Mouse (Mus musculus): Measurements from ENCODE around the gene Lyg1.

Lyg1 gene

DNA sequence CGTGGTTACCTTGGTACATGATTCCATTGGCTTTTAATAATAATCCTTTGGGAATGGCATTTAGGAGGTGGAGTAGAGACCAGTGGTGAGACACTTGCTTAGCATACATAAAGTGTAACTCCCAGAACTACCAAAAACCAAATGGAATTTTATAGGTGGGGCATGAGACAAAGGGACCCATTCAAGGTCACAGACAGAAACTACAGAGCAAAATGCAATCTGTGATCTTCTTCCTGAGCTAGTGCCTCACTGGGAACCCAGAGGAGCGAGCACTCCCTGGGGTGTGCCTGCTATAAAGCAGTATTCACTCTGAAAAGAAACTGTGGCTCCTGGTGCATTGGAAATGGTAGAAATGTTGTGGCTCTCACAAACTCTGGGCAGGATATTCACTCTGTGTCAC is 8.7 kb downstream of the Lyg1 start:
- DNase-seq (ENCODE audit: low spot score) = no peak

DNA sequence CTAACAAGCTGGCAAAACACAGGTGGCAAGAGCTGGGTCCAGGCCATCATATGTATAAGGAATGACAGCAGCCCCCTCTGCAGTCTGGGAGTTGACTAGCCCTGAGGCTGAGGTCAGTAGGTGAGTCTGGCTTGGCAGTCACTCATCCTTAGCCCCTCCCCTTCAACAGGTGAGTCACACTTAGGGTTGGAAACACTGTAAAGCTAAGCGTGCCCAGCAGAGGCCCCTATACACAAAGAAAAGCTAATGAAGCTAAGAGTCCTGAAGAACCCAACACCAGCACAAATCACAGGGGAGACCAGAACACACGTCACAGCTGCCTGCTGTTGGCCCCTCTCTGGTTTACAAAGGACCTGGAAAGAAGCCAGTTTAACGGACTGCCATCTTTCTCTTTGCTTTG is 25.8 kb downstream of the Lyg1 start:
- no peak for DNase-seq (ENCODE audit: low spot score)

DNA sequence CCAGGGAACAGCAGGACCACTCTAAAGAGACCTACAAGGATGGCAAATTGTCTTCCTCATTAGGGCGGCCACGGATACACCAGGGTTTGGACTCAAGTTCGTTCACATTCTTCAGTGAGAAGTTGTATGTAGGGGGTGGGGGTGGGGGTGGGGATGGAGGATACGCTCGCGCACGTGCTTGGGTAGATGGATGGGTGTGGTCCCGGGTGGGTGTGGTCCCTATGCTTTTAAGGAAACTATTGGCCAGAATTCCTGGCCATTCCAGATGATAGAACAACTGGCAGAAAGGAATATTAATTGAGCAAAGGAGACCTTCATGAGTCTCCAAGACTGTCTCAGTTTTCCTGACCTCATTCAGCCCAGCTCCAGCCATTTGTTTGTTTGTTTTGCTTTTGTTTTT is 31.6 kb downstream of the Lyg1 start:
- no peak for DNase-seq (ENCODE audit: low spot score)

DNA sequence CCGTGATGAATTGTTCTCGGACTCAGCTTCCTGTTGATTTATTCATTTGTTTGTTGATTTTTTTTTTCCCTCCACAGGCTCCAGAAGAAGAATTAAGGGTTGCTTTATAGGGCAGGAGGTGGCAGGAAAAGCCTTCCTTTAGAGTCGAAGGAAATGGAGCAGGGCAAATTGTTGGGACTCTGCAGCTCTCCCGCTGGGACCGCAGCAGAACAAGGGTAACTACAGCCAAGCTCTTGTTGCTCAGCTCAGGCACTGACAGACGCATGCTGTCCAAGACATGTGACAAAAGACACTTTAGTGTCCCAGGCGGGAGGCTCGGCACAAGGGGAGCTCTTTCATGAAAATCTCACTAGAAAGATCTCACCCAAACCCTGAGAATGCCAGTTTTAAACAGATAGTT is 35.0 kb downstream of the Lyg1 start:
- DNase-seq (ENCODE audit: low spot score) = no peak

DNA sequence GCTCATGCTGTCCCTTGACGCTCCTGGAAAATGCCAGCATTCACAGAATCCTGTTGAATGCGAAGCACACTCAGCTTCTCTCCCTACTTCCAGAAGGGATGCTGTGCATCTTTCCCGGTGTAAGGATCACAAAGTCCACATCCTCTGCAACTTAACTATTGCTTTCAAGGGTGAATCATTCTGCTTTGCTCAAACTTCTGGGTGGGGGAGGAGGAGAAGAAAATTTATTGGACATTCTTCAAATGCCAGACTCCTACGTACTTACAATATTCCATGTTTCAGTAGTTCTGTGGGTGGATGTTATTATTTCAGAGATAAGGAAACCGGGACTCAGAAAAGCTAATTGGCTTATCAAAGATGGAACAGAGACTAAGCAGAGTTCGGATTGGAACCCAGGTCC is 39.5 kb downstream of the Lyg1 start:
- no peak for DNase-seq (ENCODE audit: low spot score)

DNA sequence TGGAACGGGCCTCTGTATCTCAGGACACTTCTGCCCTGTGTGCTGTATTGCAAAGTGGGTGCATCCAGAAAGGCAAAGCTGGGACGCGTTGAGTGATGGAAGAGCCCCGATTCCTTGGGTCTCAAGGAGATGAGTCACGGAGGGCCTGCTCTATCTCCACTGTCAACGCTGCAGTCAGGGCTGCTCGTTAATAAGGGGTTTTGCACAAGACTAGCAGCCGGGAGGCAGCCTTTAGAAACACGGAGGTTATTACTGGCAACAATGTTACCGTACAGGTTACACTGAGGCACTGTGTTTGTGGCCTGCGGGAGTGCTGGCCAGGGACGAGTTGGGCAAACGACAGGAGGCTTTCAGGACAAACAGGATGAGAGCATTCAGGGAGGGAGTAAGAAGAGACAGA is 39.9 kb downstream of the Lyg1 start:
- DNase-seq (ENCODE audit: low spot score) = no peak

DNA sequence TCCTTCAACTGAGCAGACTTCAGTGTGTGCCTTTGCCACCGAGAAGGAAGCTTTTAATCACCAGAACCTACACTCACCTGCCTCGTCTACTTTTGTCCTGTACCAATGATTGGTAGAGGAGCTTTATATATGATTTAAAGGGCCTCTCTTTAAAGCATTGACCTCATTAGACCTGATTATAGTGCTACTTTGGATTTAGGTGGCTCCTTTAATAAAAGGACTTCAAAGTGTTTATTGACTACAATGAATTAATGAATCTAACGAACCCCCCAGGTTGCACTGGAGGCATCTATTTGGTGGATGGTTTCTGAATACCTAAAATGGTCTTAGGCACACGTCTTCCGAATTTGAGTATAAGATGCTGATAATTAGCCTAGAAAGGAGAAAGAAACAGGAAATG is 41.2 kb downstream of the Lyg1 start, which contains the start of gene Lyg2:
Gene Lyg2, minus strand, starts transcription at position 101 of the 400 bp plus-strand sequence.
- no peak for DNase-seq (ENCODE audit: low spot score)

DNA sequence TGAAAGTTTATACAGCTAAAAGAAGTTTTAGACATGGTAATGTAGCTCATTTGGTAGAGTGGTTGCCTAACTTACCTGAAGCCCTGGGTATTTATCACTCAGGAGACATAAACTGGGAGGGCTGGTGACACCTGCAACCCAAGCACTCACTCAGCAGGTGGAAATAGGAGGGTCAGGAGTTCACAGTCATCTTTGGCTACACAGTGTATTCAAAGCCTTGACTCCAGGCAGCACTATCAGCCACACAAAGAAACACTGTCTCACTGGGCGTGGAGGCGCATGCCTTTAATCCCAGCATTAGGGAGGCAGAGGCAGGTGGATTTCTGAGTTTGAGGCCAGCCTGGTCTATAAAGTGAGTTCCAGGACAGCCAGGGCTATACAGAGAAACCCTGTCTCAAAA is 44.8 kb downstream of the Lyg1 start:
- no peak for DNase-seq (ENCODE audit: low spot score)

DNA sequence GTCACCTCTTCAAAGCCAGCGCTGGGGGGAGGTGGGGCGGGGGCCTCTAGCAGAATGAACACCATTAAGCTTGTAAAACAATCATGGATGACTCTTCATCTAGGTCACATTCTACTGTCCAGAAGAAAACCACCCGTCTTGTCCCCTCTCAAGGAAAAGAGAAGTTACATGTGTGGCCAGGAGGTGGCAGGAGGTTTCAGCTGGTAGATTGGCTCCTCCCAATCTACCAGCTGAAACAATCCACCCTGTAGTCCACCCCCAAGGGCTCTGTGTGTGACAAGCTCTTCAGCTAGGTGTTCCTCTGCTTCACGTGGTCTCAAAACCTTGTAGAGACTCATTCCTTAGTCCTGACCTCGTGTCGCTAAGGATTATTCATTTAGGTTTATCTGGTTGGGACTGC is 54.4 kb downstream of the Lyg1 start:
- no peak for DNase-seq (ENCODE audit: low spot score)

DNA sequence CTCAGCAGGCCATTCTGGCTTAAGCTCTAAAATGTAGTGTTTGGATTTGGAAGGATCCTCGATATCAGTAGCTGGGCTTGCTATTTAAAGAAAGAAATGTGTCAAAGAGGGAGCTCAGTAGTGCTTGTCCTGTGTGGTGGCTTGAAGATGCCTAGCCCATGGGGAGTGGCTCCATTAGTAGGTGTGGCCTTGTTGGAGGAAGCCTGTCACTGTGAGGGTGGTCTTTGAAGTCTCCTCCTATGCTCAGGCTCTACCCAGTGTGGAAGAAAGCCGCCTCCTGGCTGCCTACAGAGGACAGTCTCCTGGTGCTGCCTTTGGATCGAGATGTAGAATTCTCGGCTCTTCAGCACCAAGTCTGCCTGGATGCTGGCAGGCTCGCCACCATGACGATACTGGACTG is 57.3 kb downstream of the Lyg1 start:
- no peak for DNase-seq (ENCODE audit: low spot score)

DNA sequence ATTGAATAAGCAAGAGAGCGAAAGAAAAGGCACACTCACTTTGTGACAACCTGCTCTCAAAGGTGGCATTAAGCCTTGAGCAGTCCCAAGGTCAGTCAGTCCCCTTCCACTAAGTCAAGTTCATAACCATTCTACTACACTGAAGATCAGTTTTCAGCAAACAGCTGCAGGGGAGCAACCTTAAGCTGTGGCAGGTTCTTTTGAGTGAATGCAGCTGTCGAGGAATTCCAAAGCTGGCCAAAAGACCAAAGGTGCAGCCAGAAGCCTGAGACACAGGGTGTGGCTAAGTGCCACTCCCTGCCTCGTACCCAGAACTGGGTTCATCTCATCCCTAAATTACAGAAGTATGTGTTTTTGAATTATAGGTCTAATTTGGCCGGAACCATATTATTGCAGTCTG is 57.7 kb downstream of the Lyg1 start:
- no peak for DNase-seq (ENCODE audit: low spot score)
